Mouse (Mus musculus) right cerebral cortex, postnatal 25 days (tissue): Measurements from ENCODE around the gene Gm9747.

Source experiments
- DNase-seq: peaks from one replicate; pipeline ENCODE4 v3.0.0; 2022

Gm9747 gene

DNA sequence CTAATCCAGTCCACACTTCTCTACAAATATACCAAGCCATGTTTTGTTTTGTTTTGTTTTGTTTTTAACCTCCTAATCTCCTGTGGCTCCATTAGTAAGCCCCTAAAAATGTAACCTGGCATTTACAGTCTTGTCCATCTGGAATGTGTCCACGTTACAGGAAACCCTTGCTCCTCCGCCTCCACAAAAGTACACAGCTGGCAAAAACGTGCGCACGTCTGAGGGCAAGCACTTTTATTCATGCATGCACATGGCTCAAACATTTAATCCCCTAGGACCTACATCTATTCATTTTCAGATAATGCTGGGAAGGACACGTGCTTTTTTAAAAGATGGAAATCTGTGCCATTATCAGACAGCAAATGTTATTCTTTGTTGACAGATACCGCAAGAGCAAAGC, 25.4 kb downstream of the Gm9747 start:
- DNase-seq = no peak

DNA sequence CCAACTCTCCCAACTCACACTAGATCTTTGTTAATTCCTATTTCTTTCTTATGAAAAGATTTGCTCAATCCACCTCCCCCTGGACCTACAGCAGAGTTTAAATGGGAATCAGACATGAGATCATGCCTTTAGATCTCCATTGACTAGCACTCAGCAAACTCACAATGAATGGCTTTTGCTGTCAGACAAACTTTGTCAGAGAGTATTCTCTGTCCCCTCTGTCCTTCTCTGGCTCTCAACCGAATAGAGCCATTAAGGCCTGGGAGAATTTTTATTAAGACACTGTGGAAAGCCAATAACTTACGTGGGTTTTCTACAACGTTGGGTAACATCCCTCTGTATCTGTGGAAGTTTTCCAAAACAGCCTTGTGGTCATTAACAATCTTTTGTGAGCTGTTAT, 27.1 kb downstream of the Gm9747 start:
- no peak for DNase-seq

DNA sequence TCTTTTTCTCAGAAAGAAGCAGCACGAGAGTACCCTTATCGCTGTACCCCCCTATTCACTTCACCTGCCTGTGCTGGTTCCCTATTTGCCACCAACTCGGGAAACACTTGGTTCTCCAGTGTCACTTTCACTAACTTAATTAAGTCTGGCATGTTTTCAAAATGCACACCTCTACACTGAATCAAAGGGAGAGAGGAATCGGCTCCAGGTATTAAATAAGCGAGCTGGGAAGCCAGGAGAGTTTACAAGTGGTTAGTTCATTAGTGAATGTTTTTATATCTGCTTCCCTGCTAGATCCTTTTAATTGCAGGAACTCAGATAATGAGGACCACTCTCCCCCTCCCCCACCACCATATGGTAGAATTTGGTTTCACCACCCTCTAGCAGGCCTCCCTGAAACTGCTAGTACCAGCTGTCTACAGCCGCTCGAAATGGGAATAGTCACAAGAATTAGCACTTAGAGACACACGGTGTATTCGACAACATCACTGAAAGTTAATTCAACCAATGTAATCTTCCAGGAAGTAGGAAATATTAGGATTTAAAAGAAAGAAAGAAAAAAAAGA, 28.2 kb downstream of the Gm9747 start:
- DNase-seq = peak; percentile 13

DNA sequence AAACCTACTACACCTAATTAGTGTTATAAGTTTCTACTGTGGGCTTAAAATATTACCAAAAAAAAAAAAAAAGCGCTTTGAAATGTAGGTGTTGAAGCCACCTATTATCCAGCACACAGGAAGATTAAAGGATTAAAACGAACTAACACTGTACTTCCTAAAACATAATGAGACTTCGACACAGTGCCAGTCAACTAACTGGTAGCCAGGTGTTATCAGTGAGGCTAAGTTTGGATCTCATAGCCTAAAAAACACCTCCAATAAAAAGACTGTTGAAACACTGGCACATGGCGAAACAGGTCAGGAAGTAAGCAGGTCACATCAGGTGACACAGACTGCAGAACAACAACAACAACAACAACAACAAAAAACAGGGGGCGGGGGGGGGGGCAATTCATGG, 28.7 kb downstream of the Gm9747 start:
- no peak for DNase-seq

DNA sequence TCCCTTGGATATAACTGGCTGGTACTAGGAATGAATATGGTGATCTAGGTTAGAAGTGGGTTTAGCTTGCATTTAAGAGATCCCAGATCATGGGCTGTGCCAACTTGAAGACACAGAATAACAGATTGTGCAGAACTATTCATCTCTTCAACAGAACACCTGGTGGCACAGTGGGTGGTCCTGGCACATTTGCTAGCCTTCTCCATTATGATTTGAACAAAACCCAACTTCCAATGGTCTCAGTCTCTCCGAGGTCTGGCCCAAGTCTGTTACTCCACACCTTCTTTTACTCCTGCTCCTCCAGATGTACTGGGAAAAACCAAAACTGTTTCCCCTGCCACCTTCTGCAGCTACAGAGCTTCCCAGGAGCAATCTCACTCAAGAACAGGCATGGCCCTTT, 29.4 kb downstream of the Gm9747 start:
- no peak for DNase-seq

DNA sequence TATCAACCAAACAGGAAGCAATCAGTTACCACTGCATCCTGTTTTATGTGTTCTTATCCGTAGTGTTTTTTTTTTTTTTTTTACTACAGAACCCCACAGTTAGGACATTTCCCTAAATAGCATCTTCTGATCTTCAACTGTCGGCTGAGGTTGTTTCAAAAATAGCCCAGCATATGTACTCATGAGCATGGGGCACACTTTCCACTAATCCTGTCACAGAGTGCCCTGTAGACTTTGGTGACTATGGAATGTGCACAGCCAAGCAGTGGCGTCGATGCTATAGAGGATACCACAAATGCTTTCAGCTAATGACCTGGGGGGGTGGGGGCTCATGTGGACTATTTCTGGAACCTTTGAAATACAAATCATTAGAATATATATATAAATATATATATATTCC, 34.6 kb downstream of the Gm9747 start:
- no peak for DNase-seq

DNA sequence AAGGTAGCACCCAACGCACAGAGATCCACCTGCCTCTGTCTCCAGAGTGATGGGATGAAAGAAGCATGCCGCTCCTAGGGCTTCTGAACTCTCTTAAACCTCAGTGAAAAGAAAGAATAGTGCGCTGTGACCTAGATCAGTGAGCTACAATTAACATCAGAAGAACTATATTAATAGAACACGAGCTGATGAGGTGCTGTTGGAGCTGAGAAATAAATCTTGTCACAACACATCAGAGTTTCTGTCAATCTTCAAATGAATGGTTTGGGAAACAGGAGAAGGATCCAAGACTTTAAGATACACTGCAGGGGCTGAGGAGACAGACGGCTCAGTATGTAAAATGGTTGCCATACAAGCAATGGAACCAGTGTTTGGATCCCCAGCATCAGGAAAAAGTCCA, 39.3 kb downstream of the Gm9747 start:
- DNase-seq = no peak

DNA sequence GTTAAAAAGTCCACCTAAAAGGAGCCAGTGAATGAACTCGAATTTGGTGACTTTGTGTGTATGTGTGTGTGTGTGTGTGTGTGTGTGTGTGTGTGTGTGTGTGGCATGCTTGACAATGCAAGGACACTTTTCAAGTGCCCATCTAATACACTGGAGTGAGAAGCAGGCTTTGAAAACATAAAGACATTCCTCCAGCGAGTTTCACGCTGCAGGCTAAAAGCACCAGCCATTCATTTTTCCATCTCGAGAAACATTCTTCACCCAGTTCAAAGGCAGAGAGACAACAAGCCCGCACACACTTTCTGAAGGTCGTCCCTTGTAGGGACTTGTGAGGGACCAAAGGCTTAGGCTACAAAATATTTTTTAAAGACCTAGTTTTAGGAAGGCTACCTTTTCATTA, 40.6 kb downstream of the Gm9747 start:
- DNase-seq = no peak

DNA sequence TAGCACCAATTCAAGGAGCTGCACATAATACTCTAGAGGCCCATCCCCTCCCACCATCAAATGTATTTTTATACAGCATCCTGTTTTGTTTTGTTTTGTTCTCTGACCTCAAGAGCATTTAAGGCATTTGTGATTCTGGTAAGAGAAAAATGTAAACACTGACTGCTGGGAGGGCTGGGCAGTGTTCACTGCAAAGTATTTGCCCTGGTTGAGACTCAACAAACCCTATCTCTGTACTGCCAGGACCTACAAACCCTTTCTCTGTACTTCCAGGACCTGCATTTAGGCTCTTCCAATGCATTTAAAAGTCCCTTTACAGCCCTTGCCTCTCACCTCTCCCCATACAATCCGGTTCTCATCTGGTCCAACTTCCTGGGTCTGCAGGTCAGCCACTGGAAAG, 41.4 kb downstream of the Gm9747 start:
- no peak for DNase-seq

DNA sequence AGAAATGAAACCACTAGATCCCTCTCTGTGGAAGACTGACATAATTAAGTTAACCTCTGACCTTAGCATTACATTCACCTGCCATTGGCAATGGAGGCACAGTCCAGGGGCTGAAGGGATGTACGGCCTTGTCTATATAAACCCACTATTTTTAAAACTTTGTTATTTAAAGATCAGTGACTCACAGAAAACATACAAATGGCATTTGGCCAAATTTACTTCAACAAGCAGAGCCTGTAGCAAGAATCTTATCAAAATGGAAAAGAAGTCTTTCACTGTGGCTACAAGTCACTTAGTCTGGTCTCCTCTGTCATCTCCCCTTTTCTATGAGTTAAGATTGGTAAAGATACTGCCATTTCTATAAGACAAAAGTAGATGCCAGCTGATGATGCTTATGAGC, 46.9 kb downstream of the Gm9747 start:
- no peak for DNase-seq

DNA sequence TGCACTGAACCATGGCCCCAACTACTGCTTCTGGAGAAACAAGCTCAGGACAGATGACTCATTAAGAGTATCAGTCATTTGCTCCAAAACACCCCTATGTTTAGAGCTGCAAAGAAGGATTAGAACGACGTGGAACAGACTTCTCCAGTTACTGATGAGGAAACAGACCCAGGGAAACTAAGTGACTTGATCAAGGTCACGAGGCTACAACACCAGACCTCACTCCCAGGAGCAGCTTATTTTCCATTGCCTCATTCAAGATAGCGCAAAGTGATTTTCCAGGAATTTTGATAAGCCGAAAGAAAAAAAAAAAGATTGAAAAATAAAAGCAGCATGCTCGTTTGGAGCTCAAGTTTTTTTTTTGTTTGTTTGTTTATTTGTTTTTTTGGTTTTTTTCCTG, 48.9 kb downstream of the Gm9747 start:
- DNase-seq = no peak

DNA sequence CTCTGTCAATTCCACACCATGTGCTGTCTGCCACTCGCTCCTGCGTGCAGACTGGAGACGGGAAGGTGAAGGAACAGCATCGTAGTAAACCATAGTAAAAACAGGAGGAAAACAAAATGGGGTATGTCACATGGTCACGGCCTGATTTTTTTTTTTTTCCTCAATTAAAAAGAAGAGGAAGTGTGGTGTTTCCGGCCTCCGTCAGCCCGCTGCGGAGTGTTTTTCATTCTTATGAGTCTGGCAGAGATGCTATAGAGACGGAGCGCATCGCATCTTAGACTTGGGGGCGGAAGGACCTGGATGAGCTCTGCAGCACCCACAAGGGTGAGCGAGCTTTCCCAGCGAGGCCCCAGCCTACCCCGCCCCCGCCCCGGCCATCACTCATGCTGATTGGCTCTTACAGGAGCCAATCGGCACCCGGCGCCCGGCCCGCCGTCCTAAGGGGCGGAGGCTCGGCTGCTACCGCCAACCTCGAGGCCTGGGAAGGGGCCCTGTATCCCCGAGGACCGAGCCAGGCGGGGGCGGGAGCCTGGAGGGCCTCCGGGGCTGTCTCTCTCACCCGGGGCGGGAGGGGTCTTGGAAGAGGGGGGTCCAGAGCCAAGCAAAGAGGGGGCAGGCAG, 50.2 kb downstream of the Gm9747 start:
- DNase-seq = peak; percentile 90

DNA sequence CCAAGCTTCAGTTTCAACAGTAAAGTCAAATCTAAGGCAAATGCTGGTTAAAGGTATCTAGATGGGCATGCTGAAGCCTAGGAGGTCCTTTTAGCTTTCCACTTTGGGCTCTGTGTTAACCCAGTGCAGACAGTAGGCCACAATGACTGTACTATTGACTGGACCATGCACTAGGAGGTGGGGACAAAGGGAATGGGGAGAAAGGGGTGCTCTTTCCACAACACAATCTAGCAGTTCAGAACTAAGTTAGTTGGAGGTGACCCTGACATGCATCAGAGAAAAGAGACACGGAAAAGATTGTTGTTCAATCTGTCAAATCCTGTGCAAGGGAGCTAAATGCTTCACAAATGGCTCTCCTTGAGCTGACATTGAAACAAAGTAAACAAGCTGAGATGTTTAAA, 51.0 kb downstream of the Gm9747 start:
- DNase-seq = peak; percentile 33

DNA sequence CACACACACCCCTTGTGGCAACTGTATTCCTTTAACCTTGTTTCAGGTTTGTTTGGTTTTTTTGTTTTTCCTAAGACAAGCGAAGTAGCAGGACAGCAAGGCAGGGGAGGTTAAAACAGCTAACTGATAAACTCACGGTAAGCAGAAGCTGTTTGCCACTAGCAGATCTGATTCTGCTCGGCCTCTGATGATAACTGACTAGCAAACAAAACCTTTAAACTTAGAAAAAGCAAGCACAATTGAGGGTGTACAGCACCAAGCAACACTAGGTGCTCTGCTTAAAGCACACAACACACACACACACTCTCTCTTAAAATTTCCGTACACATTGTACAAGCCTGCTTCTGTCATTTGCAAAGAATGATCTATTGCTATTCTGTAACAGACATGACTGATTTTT, 51.5 kb downstream of the Gm9747 start:
- DNase-seq = no peak
